In genomic region chr8:72761322-72762051, GRCm38 (mm10) we compare ENCODE assay signal across 9 mouse cellular contexts. TPM values are rescaled to one million over a fixed set of nuclear protein-coding genes. Genes with fewer than 3 reads are reported as not detected.
DNase-seq lines count a peak whose midpoint lies in the region; ATAC-seq lines count a peak whose summit lies in the region.
"Had no signal": no experiment of that assay in that cellular context is flagged by ENCODE, and none has a peak within 500 bp of the region (broad histone marks: within the 10 kb centered on the region; RNA-seq: fewer than 3 reads in every experiment).

TSS of gene F2rl3 (plus strand) at chr8:72761880.

- H3K27me3 ChIP-seq in embryonic facial prominence, embryonic 10.5 days (replicated peaks; ENCODE audit: low read depth, poor library complexity, severe bottlenecking): no peaks in the 10 kb centered on the region
- no peaks in the 10 kb centered on the region for H3K27me3 ChIP-seq in stomach, embryonic 14.5 days (ENCODE audit: control insufficient read depth, insufficient read depth, low read length)

- H3K4me3 ChIP-seq in embryonic facial prominence, embryonic 10.5 days: no peak within 1 kb of the TSS
- H3K4me3 ChIP-seq in stomach, embryonic 14.5 days (ENCODE audit: low read depth, low read length): no peak within 1 kb of the TSS
- H3K4me3 ChIP-seq: erythroblast, embryonic 14.5 days had no signal

- H3K9ac ChIP-seq in stomach, embryonic 14.5 days (replicated peaks; ENCODE audit: low read depth, low read length): no peak within 1 kb of the TSS

- WGBS in embryonic facial prominence, embryonic 10.5 days: 83% methylated on average over 7 of the region's 7 CpGs
- 72% methylated on average over 7 of the region's 7 CpGs for WGBS in stomach, embryonic 14.5 days

- peaks cover 33% of the 10 kb centered on the region for H3K36me3 ChIP-seq in embryonic facial prominence, embryonic 10.5 days (replicated peaks)
- peaks cover 17% of the 10 kb centered on the region for H3K36me3 ChIP-seq in stomach, embryonic 14.5 days (ENCODE audit: control insufficient read depth, insufficient read depth, low read length)

- H3K4me1 ChIP-seq in embryonic facial prominence, embryonic 10.5 days: peaks cover 9% of the 10 kb centered on the region
- no peaks in the 10 kb centered on the region for H3K4me1 ChIP-seq in stomach, embryonic 14.5 days (ENCODE audit: control insufficient read depth, insufficient read depth, low read length)

- peak; percentile 1 for DNase-seq in layer of hippocampus, adult 11-12 months (ENCODE audit: low spot score)
- no peak for DNase-seq in layer of hippocampus, adult 18-20 months (ENCODE audit: low spot score in 2 of 2)
- peak; percentile 16 for DNase-seq in embryonic facial prominence, embryonic 10.5 days (ENCODE audit: low spot score)
- peak; percentile 13 to 17 for DNase-seq in kidney, adult 8-10 months
- no peak for DNase-seq in cerebellum, adult 11 months
- no peak for DNase-seq in cerebellum, adult 18-20 months
- no peak for DNase-seq in left cerebral cortex, adult 18-20 months (ENCODE audit: low spot score in 2 of 2)

- H3K4me2 ChIP-seq in stomach, embryonic 14.5 days (replicated peaks; ENCODE audit: low read depth, low read length): no peak within 1 kb of the TSS

- ATAC-seq in stomach, embryonic 14.5 days (ENCODE audit: insufficient number of reproducible peaks, insufficient read depth, low FRiP score, low read depth): 0 out of 2 replicates have a peak, but pooled peaks have one; percentile 29

- no peaks in the 10 kb centered on the region for H3K9me3 ChIP-seq in embryonic facial prominence, embryonic 10.5 days
- no peaks in the 10 kb centered on the region for H3K9me3 ChIP-seq in stomach, embryonic 14.5 days (ENCODE audit: control insufficient read depth, low read depth, low read length)

- H3K27ac ChIP-seq in embryonic facial prominence, embryonic 10.5 days (replicated peaks): peak within 1 kb of the TSS; percentile 63
- H3K27ac ChIP-seq in stomach, embryonic 14.5 days (ENCODE audit: low read length): peak within 1 kb of the TSS; percentile 44; the same call in 1 of the 2 replicates

RNA-seq across cellular contexts. Expression of gene F2rl3, which starts in this region (rescaled TPM):
- under 1 TPM in 1 of 2 experiments, not detected in 1; 0.28 TPM for total RNA-seq in layer of hippocampus, adult 18-20 months (2021)
- 2.0 and 2.1 TPM in 2 replicates for polyA plus RNA-seq in embryonic facial prominence, embryonic 10.5 days (2016; fragmentation: Nextera tagmentation; extraction: Ambion mirVana)
- 2.5 and 3.0 TPM in 2 replicates for polyA plus RNA-seq in stomach, embryonic 14.5 days (2014; fragmentation: Nextera tagmentation; extraction: Ambion mirVana)
- under 1 TPM in 1 of 2 experiments, not detected in 1; 0.19 TPM for total RNA-seq in left cerebral cortex, adult 18-20 months (2021)

Comparison
In these comparisons a context has a peak if more than half of its experiments do, and no peak if none do; other contexts are left out.
1. DNase-seq: peak in layer of hippocampus, adult 11-12 months (single experiment), embryonic facial prominence, embryonic 10.5 days (single experiment) and kidney, adult 8-10 months (2 of 2); none in layer of hippocampus, adult 18-20 months (0 of 2), cerebellum, adult 11 months (single experiment), cerebellum, adult 18-20 months (0 of 2) and left cerebral cortex, adult 18-20 months (0 of 2).